Mouse (Mus musculus) R1 (cell line): Measurements from ENCODE around the gene Ube2l3.
"Not testable (repeated sequence)": the region's sequence is repeated elsewhere in the genome, so short reads cannot be mapped to it uniquely, and the experiment has no call there.

Source experiments
- DNase-seq: peaks from one replicate; pipeline ENCODE4 v3.0.0-alpha.2; 2018; ENCODE audit warnings: low read depth, low spot score

The Ube2l3 gene

DNA sequence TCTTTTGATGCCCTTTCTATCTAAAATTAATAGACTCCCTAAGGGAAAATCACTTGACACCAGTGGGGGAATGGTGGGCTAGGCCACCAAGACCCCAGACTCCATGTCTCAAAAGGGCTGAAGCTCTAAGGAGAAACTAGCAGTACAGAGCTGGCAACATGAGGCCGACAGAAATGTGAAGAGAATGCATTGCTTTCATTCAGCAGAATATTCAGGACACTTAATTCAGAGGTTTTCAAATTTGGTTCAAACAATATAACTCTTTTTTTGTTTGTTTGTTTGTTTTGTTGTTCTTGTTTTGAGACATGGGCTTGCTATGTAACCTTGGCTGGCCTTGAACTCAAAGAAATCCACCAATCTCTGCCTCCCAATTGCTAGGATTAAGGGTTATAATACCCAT, at the start of gene Ube2l3:
Gene Ube2l3, minus strand, starts transcription at position 101 of the 400 bp plus-strand sequence.
- no peak for DNase-seq

- no peak for DNase-seq
Observed at GRCm38 (mm10) chr16:17251539-17251938, 49.1 kb upstream of the Ube2l3 start.

DNA sequence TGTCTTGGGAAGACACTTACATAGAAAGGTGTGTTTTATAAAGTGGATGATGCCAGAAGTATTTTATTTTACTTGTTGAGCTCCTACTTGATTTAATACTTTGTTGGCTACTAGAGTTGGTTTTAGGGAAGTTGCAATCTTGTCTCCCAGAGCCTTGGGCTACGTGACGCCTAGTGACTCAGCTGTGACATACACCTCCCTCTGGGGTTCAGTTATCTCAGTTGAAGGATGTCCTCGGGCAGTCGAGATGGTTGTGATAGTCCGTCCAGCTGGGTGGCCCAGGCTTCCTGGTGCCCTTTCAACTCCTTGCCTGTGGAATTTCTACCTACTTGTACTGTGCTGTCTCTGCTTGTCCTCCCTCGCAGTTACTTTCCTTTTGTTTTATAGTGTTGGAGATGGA, 46.7 kb upstream of the Ube2l3 start:
- DNase-seq = no peak

DNA sequence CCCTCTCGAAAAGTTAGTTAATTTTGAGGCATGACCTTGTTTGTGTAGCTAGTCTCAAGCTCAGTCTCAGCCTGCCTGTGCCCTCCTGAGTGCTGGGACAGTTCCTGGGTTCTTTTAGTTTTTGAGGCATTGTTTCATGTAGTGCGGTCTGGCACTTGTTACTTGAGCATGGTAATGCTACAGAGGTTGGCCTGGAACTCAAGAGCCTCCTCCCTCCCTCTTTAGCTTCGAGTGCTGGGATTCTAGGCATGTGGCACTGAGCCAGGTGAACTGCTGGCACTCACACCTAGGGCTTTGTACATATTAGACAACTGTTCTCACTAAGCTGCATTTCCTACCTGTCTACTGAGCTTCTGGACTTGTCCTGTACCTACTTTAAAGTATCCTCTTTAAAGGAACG, 45.3 kb upstream of the Ube2l3 start:
- no peak for DNase-seq

GRCm38 (mm10) chr16:17244996-17245395, 42.5 kb upstream of the Ube2l3 start:
- DNase-seq = peak; percentile 92

DNA sequence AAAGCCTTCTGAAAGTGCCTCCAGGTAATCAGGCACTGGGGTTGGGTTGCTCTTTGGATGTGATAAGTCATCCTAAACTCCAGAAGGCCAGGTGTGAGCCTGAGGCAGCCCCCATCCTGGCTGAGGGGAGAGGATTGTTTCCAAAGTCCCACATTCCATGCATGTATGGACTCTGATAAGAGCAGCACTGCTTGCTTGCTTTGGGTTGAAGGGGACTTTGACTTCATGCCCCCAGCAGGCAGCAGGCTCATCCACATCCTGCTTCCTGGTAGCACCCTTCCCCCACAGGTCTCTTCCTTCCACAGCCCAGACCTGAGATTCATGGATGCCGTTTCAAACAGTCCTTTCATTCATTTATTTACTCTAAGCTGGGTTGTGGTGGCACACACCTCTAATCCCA, 41.3 kb upstream of the Ube2l3 start:
- peak; percentile 69 for DNase-seq

DNA sequence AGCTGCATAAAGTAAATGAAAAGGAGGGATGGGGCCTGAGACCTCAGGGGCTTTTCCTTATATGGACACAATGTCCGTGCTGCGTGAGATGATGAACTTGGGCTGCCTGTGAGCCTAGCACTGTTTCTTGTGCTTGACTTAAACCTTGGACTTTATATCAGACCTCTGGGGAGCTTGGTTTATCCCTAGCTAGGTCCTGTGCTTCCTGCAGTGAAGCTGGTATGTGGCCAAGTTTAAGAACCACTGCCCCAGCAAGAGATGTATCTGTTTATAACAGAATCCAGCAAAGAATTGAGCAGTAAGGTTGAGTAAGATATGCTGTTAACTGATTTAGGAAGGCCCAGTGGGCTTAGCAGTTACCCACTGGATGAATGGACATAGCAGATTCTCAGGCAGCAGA, 37.0 kb upstream of the Ube2l3 start:
- DNase-seq = no peak

- DNase-seq = no peak
Observed at GRCm38 (mm10) chr16:17237634-17238033, 35.2 kb upstream of the Ube2l3 start.

- no peak for DNase-seq
Observed at GRCm38 (mm10) chr16:17234916-17235665, 32.6 kb upstream of the Ube2l3 start.

- DNase-seq = peak; percentile 87
Observed at GRCm38 (mm10) chr16:17234499-17234895, 32.0 kb upstream of the Ube2l3 start.

GRCm38 (mm10) chr16:17233702-17234498, 31.5 kb upstream of the Ube2l3 start:
- DNase-seq = peak; percentile 81

DNA sequence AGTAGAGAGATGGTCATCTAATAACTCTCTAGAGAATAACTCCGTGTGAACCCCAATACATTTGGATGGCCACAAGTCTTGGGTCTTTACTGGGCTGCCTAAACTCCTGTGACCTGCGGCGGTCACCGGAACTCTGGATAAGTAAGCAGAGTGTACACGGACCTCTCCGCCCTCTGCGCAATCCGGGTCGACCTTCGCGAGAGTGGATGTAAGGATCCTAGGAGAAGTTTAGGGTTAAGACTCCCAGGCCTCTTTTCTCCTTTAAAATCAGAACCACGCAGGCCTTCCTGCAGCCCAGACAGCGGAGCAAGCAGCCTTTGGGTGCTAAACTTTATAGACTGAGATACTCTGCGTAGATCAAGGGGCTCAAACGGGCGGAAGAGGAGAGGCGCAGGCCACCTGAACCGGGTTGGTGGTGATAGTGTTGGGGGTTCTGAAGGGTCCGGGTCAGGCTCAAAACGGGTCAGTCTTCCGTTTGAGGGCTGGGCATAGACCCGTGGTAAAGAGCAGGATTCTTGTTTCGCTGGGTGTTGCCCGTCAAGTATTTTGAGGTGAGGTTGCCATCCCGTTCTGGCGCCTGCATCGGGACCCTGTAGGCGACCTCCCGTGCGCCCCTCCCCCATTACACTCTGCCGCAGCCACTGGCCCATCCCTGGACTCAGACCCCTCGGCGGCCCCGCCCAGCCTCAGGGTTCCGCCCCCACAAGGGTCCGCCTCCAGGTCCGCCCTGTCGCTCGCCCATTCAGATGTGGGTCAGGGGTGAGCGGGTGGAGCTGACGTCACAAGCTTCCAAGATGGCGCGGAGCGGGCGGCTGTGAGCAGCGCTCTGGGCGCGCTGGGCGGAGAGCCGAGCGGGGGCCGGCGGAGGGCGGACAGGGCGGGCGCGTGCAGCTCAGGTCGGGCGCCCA, 30.6 kb upstream of the Ube2l3 start, which contains the start of gene Hic2:
Gene Hic2, plus strand, starts transcription at position 779 of the 908 bp plus-strand sequence.
- peak; percentile 98 for DNase-seq

DNA sequence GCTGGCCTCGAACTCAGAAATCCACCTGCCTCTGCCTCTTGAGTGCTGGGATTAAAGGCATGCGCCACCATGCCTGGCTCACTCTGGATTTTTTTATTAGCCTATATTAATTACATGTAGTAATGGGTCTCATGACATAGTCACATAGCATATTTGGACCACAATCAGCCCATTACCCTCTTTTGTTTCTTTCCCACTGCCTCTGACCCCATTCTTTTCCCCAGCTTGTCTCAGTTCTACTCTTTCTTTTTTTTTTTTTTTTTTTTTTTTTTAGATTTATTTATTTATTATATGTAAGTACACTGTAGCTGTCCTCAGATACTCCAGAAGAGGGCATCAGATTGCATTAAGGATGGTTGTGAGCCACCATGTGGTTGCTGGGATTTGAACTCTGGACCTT, 29.1 kb upstream of the Ube2l3 start:
- DNase-seq = not testable (repeated sequence)

DNA sequence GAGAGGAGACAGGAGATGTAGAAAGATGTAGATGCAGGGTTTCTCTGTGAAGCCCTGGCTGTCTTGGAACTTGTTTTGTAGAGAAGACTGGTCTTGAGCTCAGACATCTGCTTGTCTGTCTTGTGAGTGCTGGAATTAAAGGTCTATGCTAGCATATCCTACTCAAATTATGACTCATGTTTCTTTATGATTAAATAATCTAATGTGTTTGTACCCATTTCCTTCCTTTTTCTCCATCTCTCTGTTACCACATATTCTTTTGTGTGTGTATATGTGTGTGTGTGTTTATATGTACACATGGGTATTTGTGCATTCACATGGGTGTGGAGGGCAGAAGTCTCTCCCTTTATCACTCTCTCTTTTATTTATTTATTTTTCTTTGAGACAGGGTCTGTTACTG, 24.0 kb upstream of the Ube2l3 start:
- no peak for DNase-seq

DNA sequence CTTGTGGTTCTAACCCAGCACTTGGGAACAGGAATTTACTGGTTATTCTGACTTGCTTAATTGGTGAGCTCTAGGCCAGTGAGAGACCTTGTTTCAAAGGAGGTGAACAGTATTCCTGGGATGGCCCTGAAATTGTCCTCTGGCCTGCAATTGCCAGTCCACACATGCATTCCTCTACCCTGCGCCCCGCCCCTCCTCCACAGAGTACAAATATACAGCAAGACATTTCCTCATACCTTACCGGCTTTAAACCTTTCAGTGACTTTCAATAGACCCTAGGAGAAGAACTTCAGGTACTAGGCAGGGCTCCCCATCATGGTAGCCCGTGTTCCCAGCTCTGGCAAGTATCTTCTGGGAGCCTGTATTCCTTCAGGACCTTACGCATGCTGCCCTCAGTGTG, 23.1 kb upstream of the Ube2l3 start:
- no peak for DNase-seq

DNA sequence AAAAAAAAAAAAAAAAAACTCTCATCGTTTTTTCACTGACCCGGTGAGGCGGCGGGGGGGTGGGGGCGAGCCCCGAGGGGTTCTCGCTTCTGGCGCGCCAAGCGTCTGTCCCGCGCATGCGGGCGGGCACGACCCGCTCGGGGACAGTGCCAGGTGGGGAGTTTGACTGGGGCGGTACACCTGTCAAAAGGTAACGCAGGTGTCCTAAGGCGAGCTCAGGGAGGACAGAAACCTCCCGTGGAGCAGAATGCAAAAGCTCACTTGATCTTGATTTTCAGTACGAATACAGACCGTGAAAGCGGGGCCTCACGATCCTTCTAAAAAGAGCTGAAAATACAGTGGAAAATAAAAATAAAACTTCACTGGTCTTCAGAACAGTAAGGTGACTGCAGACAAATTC, 19.7 kb upstream of the Ube2l3 start:
- DNase-seq = peak; percentile 90

DNA sequence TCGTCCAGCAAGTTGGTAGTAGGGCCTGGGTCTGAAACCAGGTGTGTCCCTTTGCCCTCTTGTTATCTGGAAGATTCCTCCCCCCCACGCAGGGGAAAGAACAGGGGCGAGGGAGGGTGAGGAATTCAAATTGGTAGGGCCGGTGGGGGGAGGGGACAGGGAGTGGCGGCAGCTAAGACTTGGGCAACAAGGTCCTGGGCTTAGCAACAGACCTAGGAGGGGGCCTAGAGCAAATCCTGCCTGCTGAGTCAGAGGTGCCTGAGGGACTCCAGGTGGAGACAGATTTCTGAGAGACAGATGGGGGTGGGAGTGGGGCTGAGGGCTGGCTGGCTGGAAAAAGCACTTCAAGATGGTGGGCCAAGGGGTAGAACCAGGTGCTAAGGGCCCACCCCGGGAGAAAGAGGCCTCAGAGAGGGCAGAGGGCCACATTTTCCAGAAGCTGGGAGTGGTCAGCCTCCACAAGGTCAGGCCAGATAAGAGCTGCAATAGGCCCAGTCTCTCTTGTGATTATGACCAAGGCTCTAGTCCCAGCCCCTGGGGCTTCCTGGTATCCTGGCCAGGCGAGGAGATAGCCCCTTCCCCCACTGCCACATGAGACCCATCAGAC, 17.8 kb upstream of the Ube2l3 start:
- DNase-seq = peak; percentile 98

- peak; percentile 68 for DNase-seq
Observed at GRCm38 (mm10) chr16:17216934-17217633, 14.6 kb upstream of the Ube2l3 start.

GRCm38 (mm10) chr16:17209981-17210838, 7.8 kb upstream of the Ube2l3 start:
- peak; percentile 94 for DNase-seq
